25 mouse cellular contexts compared by ENCODE assay signal in the genomic region with DNA sequence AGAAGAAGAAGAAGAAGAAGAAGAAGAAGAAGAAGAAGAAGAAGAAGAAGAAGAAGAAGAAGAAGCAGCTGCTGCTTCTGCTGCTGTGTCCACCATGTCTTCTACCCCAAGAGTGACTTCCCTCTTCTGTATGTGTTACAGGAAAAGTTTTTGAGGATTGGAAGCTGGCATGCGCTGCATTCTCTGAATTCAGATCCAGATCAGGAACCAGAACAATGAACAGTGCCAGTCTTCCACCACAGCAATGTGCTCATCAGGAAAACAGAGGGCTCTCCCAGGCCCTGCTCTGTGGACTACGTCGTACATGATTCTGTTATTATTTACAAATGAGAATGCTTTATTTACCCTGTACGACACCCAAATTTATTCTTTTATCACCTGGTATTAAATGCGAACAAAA.
DNase-seq lines count a peak whose midpoint lies in the region; ATAC-seq lines count a peak whose summit lies in the region.
"Had no signal": no experiment of that assay in that cellular context is flagged by ENCODE, and none has a peak within 500 bp of the region (broad histone marks: within the 10 kb centered on the region; RNA-seq: fewer than 3 reads in every experiment).

No protein-coding gene starts in this region.

- H3K4me2 ChIP-seq in midbrain, embryonic 11.5 days = no peak overlapping the region
- no peak overlapping the region for H3K4me2 ChIP-seq in midbrain, embryonic 15.5 days
- H3K4me2 ChIP-seq in midbrain, embryonic 14.5 days (ENCODE audit: low read length) = no peak overlapping the region
- H3K4me2 ChIP-seq in midbrain, embryonic 16.5 days (ENCODE audit: low read length) = no peak overlapping the region
- H3K4me2 ChIP-seq: embryonic facial prominence, embryonic 13.5 days; embryonic facial prominence, embryonic 15.5 days; forebrain, embryonic 12.5 days had no signal

- H3K27ac ChIP-seq in midbrain, embryonic 11.5 days (ENCODE audit: low read depth, low read length) = no peak overlapping the region
- no peak overlapping the region for H3K27ac ChIP-seq in midbrain, embryonic 15.5 days
- 0 out of 2 replicates have a peak overlapping the region, but pooled peaks have one; percentile 28 for H3K27ac ChIP-seq in midbrain, embryonic 14.5 days (replicated peaks; ENCODE audit: low read depth, low read length)
- H3K27ac ChIP-seq in midbrain, embryonic 16.5 days (ENCODE audit: low read length) = no peak overlapping the region
- H3K27ac ChIP-seq: embryonic facial prominence, embryonic 13.5 days; embryonic facial prominence, embryonic 15.5 days; forebrain, embryonic 10.5 days; forebrain, embryonic 12.5 days had no signal

- ATAC-seq in midbrain, embryonic 11.5 days (ENCODE audit: low FRiP score) = no peak
- ATAC-seq in midbrain, embryonic 15.5 days (replicated peaks) = no peak
- no peak for ATAC-seq in midbrain, embryonic 14.5 days (ENCODE audit: low FRiP score, low TSS enrichment)
- ATAC-seq in midbrain, embryonic 16.5 days = no peak
- ATAC-seq: CD4-positive, CD25-positive, alpha-beta regulatory T cell, adult 4 months; forebrain, embryonic 14.5 days had no signal

- H3K36me3 ChIP-seq in midbrain, embryonic 11.5 days (ENCODE audit: control insufficient read depth, insufficient read depth, low read length) = no peaks in the 10 kb centered on the region
- H3K36me3 ChIP-seq in midbrain, embryonic 15.5 days (replicated peaks) = no peaks in the 10 kb centered on the region
- H3K36me3 ChIP-seq in midbrain, embryonic 14.5 days (ENCODE audit: control insufficient read depth, insufficient read depth, low read length) = no peaks in the 10 kb centered on the region
- no peaks in the 10 kb centered on the region for H3K36me3 ChIP-seq in midbrain, embryonic 16.5 days (ENCODE audit: control insufficient read depth, insufficient read depth, low read length)
- H3K36me3 ChIP-seq: embryonic facial prominence, embryonic 13.5 days; embryonic facial prominence, embryonic 15.5 days; forebrain, embryonic 10.5 days; forebrain, embryonic 12.5 days; G1E had no signal

- 83% methylated on average over 5 of the region's 5 CpGs for WGBS in midbrain, embryonic 11.5 days
- 73% methylated on average over 5 of the region's 5 CpGs for WGBS in midbrain, embryonic 15.5 days
- 66% methylated on average over 5 of the region's 5 CpGs for WGBS in midbrain, embryonic 14.5 days
- 68% methylated on average over 5 of the region's 5 CpGs for WGBS in midbrain, embryonic 16.5 days

- no peaks in the 10 kb centered on the region for H3K9me3 ChIP-seq in midbrain, embryonic 11.5 days (ENCODE audit: control insufficient read depth, low read length)
- no peaks in the 10 kb centered on the region for H3K9me3 ChIP-seq in midbrain, embryonic 15.5 days
- H3K9me3 ChIP-seq in midbrain, embryonic 14.5 days (ENCODE audit: control insufficient read depth, low read length) = no peaks in the 10 kb centered on the region
- no peaks in the 10 kb centered on the region for H3K9me3 ChIP-seq in midbrain, embryonic 16.5 days (replicated peaks; ENCODE audit: control insufficient read depth, low read length, poor library complexity, severe bottlenecking)
- H3K9me3 ChIP-seq: embryonic facial prominence, embryonic 13.5 days; embryonic facial prominence, embryonic 15.5 days; forebrain, embryonic 10.5 days; forebrain, embryonic 12.5 days; G1E had no signal

- H3K4me1 ChIP-seq in midbrain, embryonic 11.5 days (ENCODE audit: control insufficient read depth, insufficient read depth, low read length) = peaks cover 20% of the 10 kb centered on the region
- H3K4me1 ChIP-seq in midbrain, embryonic 15.5 days = peaks cover 16% of the 10 kb centered on the region
- H3K4me1 ChIP-seq in midbrain, embryonic 14.5 days (ENCODE audit: control insufficient read depth, insufficient read depth, low read length) = peaks cover 23% of the 10 kb centered on the region
- H3K4me1 ChIP-seq in midbrain, embryonic 16.5 days (ENCODE audit: control insufficient read depth, insufficient read depth, low read length) = peaks cover 11% of the 10 kb centered on the region

- H3K4me3 ChIP-seq in midbrain, embryonic 11.5 days (ENCODE audit: low read depth, low read length) = no peak overlapping the region
- no peak overlapping the region for H3K4me3 ChIP-seq in midbrain, embryonic 15.5 days
- no peak overlapping the region for H3K4me3 ChIP-seq in midbrain, embryonic 14.5 days (replicated peaks; ENCODE audit: low read depth, low read length)
- H3K4me3 ChIP-seq in midbrain, embryonic 16.5 days (ENCODE audit: low read depth, low read length) = no peak overlapping the region
- H3K4me3 ChIP-seq: embryonic facial prominence, embryonic 13.5 days; embryonic facial prominence, embryonic 15.5 days; erythroblast, embryonic 14.5 days; forebrain, embryonic 10.5 days; forebrain, embryonic 12.5 days had no signal

- peak; percentile 73 for DNase-seq in heart, adult 11 months
- no peak for DNase-seq in heart, postnatal 36 days
- DNase-seq in midbrain, embryonic 11.5 days (ENCODE audit: low spot score, missing footprints) = peak; percentile 81
- DNase-seq in midbrain, embryonic 14.5 days = no peak
- DNase-seq: adrenal gland, adult 2 months; adrenal gland, postnatal 10 days; adrenal gland, postnatal 25 days; B cell, adult 2 months; cerebellum, adult 11 months; cerebellum, adult 18-20 months; cerebellum, adult 8-10 months; cerebellum, adult 9-11 months; cerebellum, postnatal 14 days; cerebellum, postnatal 36 days; embryo, embryonic 11 days had no signal

- no peak overlapping the region for H3K9ac ChIP-seq in midbrain, embryonic 11.5 days (ENCODE audit: low read length)
- no peak overlapping the region for H3K9ac ChIP-seq in midbrain, embryonic 15.5 days
- no peak overlapping the region for H3K9ac ChIP-seq in midbrain, embryonic 14.5 days (replicated peaks; ENCODE audit: low read length)
- H3K9ac ChIP-seq in midbrain, embryonic 16.5 days (ENCODE audit: low read depth, low read length) = no peak overlapping the region
- H3K9ac ChIP-seq: embryonic facial prominence, embryonic 13.5 days; embryonic facial prominence, embryonic 15.5 days; forebrain, embryonic 12.5 days had no signal

- no peaks in the 10 kb centered on the region for H3K27me3 ChIP-seq in midbrain, embryonic 11.5 days (ENCODE audit: control insufficient read depth, insufficient read depth, low read length)
- no peaks in the 10 kb centered on the region for H3K27me3 ChIP-seq in midbrain, embryonic 15.5 days (replicated peaks)
- H3K27me3 ChIP-seq in midbrain, embryonic 14.5 days (ENCODE audit: control insufficient read depth, insufficient read depth, low read length) = no peaks in the 10 kb centered on the region
- peaks cover 4% of the 10 kb centered on the region; the same call in 1 of the 2 replicates for H3K27me3 ChIP-seq in midbrain, embryonic 16.5 days (ENCODE audit: control insufficient read depth, insufficient read depth, low read depth, low read length)

- intact Hi-C loops in heart, postnatal 36 days (cut with DNase I) = no loop called here

Comparison
In these comparisons a context has a peak if more than half of its experiments do, and no peak if none do; other contexts are left out.
1. DNase-seq: peak in heart, adult 11 months (single experiment) and midbrain, embryonic 11.5 days (single experiment); none in heart, postnatal 36 days (0 of 2) and midbrain, embryonic 14.5 days (single experiment).